Mouse (Mus musculus) forebrain, embryonic 11.5 days (tissue): ENCODE results near the gene Bora. TPM values are rescaled to one million over a fixed set of nuclear protein-coding genes. Genes with fewer than 3 reads are reported as not detected.
A peak's percentile ranks its signal among the peaks of the same experiment; 100 is the strongest.

ENCODE experiments used
- ATAC-seq: fragments of 200-750 bp; cut with Nextera tagmentation; replicated peaks from 2 replicates; pipeline ENCODE4 v1.8.0; 2017; ENCODE audit warnings: moderate TSS enrichment; ENCODE audit not compliant: low FRiP score
- DNase-seq: peaks from one replicate; pipeline ENCODE4 v3.0.0-alpha.2; 2017; ENCODE audit warnings: low spot score
- H3K27ac ChIP-seq: fragments of 300-500 bp; sonication (generic); 2 replicates; pipeline ENCODE4 v1.5.1; 2014; ENCODE audit warnings: low read depth, low read length
- H3K27me3 ChIP-seq: fragments of 300-500 bp; sonication (generic); 2 replicates; pipeline ENCODE4 v1.6.1; 2014; ENCODE audit warnings: mild to moderate bottlenecking, low read length, mixed read lengths; ENCODE audit not compliant: control insufficient read depth, insufficient read depth
- H3K36me3 ChIP-seq: fragments of 300-500 bp; sonication (generic); 2 replicates; pipeline ENCODE4 v1.6.1; 2014; ENCODE audit warnings: mild to moderate bottlenecking, low read length, moderate library complexity, mixed read lengths; ENCODE audit not compliant: control insufficient read depth, insufficient read depth
- H3K4me1 ChIP-seq: fragments of 300-500 bp; sonication (generic); replicated peaks from 2 replicates; pipeline ENCODE4 v1.6.1; 2014; ENCODE audit warnings: low read length, mixed read lengths; ENCODE audit not compliant: control insufficient read depth, insufficient read depth
- H3K4me2 ChIP-seq: fragments of 300-500 bp; sonication (generic); 2 replicates; pipeline ENCODE4 v1.6.1; 2014; ENCODE audit warnings: low read depth, mild to moderate bottlenecking, low read length, moderate library complexity, mixed read lengths; ENCODE audit not compliant: severe bottlenecking
- H3K4me3 ChIP-seq: fragments of 300-500 bp; sonication (generic); 2 replicates; pipeline ENCODE4 v1.5.1; 2014; ENCODE audit warnings: low read depth, low read length
- H3K9ac ChIP-seq: fragments of 300-500 bp; sonication (generic); 2 replicates; pipeline ENCODE4 v1.6.1; 2014; ENCODE audit warnings: low read length
- H3K9me3 ChIP-seq: fragments of 300-500 bp; sonication (generic); 2 replicates; pipeline ENCODE4 v1.6.1; 2016; ENCODE audit warnings: low read length, mixed read lengths; ENCODE audit not compliant: control insufficient read depth
- WGBS: fragments of 180-500 bp; shearing (Covaris S2); extraction: QIAGEN DNeasy Blood & Tissue Kit; methylation state at CpG from one replicate; pipeline ENCODE4 v1.1.7; 2014; 5-methylcytosine and 5-hydroxymethylcytosine counted together
- polyA plus RNA-seq: library from polyadenylated mRNA; unstranded; fragments of >200 nt; fragmentation: Nextera tagmentation; extraction: Ambion mirVana; gene quantifications from 2 replicates; pipeline ENCODE4 v1.2.1, GENCODE M21; 2014

Gene Bora
- polyA plus RNA-seq, 1 experiment from 2014 or later: 87.8 TPM

DNA sequence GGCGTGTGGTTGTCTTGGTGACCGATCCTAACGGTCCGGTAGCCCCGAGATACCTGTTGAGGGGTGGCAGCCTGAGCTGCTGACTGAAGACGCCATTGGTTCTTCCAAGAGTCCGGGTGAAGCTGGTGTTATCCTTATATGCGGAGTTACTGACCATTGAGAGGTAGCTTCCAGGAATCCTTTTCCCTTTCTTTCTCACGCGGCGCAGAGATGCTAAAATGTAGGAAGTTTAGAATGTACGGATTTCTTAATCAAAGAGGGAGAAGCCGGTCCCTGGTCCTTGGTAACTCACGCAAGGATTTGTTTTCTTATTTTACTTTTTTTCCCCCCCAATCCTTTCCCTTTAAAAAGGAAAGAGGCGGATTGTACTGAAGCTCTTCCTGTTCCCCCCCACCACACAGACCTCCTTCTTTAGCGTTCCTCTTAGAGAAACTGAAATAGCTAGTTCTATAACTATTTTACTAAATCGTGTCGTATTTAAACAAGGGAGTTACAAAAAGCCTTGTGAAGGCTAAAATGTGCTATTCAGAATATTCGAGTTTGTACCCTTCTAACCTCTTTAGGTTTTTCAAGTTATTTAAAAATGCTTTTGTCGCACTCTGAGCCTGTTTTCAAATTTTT lies 54.1 kb downstream of the Bora start:
- WGBS: 7% methylated on average over 20 of the region's 20 CpGs
- H3K9ac ChIP-seq: peak overlapping the region; percentile 62
- H3K9me3 ChIP-seq: no peaks in the 10 kb centered on the region
- no peak for DNase-seq
- H3K4me3 ChIP-seq: peak overlapping the region; percentile 78
- H3K4me2 ChIP-seq: peak overlapping the region; percentile 64
- H3K36me3 ChIP-seq: no peaks in the 10 kb centered on the region; the same call in 1 of the 2 replicates
- ATAC-seq: no peak
- H3K4me1 ChIP-seq: peaks cover 5% of the 10 kb centered on the region; the same call in 1 of the 2 replicates
- no peaks in the 10 kb centered on the region for H3K27me3 ChIP-seq
- no peak overlapping the region for H3K27ac ChIP-seq

DNA sequence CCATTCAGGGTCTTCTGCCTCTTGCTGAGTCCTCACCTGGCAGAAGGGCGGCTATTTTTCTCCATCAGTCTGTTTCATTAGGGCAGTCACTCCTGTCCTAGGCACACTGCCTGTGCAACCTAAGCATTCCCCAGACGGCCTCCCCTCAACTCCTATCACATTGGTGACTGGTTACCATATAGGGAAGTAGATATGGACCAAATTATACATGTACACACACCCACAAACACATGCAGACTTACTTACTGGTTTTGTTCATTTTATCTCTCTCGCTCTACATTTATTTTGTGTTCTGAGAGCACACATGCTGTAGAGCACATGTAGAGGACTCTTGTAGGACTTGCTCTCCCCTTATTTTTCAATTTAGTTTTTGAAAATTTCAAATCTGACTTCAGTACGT lies 57.0 kb downstream of the Bora start:
- Histone ChIP-seq H3K9ac (no peak overlapping the region), H3K36me3 (no peaks in the 10 kb centered on the region; the same call in 1 of the 2 replicates), H3K27ac (no peak overlapping the region), H3K4me2 (no peak overlapping the region), H3K9me3 (no peaks in the 10 kb centered on the region), H3K4me1 (peaks cover 5% of the 10 kb centered on the region; the same call in 1 of the 2 replicates), H3K4me3 (no peak overlapping the region), H3K27me3 (no peaks in the 10 kb centered on the region)
- DNase-seq (no peak), ATAC-seq (no peak)
- WGBS: 90% methylated on average over 4 of the region's 4 CpGs

DNA sequence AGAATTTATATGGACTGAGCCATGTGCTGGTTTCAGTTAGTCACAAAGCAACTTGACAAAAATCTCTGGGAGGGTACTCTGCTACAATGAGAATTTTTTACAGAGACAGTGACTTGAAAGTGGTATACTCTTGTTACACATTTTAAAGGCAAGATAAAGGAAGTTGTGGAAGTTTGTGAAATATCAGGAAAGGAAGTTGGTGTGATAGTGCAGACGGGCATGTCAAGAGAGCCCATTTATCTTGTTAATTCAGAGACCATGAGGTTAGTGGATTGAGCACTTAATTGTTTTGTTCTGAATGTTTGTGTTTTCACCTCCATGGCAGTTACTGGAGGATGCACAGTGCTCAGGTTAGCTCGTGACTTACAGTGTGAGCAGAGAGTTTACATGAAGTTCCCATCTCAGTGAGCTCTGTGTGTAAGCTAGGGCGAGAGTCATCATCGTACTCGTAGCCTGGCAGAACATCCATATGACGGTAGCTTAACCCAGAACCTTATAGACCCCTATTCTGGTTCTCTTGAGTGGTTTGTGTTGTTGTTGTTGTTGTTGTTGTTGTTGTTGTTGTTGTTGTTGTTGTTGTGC lies 58.6 kb downstream of the Bora start:
- Histone ChIP-seq H3K9ac (no peak overlapping the region), H3K4me1 (0 out of 2 replicates have a peak, but pooled peaks cover 2% of the 10 kb centered on the region), H3K4me2 (no peak overlapping the region), H3K9me3 (no peaks in the 10 kb centered on the region), H3K27ac (no peak overlapping the region), H3K36me3 (no peaks in the 10 kb centered on the region; the same call in none of the 2 replicates), H3K27me3 (no peaks in the 10 kb centered on the region), H3K4me3 (no peak overlapping the region)
- DNase-seq (no peak), ATAC-seq (no peak)
- WGBS: 92% methylated on average over 6 of the region's 6 CpGs

DNA sequence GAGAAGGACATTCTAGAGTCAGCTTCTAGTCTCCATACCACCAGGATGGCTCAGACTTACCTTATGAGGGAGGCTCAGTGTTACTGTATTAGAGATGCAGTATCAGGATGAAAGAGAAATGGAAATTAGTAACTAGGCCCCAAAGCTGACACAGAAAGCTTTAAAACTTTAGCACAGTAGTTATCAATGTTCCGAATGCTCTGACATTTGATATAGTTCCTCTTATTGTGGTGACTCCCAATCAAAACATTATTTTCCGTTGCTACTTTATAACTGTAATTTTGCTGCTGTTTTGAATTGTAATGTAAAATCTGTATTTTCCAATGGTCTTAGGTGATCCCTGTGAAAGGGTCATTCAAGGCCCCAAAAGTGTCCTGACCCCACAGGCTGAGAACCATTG lies 60.6 kb downstream of the Bora start:
- DNase-seq (no peak), ATAC-seq (no peak)
- WGBS: 85% methylated on average over 2 of the region's 2 CpGs
- no peak overlapping the region for H3K9ac ChIP-seq
- H3K36me3 ChIP-seq: no peaks in the 10 kb centered on the region; the same call in none of the 2 replicates
- no peaks in the 10 kb centered on the region for H3K27me3 ChIP-seq
- no peak overlapping the region for H3K4me2 ChIP-seq
- H3K27ac ChIP-seq: no peak overlapping the region
- H3K4me3 ChIP-seq: no peak overlapping the region
- no peaks in the 10 kb centered on the region for H3K4me1 ChIP-seq
- H3K9me3 ChIP-seq: no peaks in the 10 kb centered on the region

DNA sequence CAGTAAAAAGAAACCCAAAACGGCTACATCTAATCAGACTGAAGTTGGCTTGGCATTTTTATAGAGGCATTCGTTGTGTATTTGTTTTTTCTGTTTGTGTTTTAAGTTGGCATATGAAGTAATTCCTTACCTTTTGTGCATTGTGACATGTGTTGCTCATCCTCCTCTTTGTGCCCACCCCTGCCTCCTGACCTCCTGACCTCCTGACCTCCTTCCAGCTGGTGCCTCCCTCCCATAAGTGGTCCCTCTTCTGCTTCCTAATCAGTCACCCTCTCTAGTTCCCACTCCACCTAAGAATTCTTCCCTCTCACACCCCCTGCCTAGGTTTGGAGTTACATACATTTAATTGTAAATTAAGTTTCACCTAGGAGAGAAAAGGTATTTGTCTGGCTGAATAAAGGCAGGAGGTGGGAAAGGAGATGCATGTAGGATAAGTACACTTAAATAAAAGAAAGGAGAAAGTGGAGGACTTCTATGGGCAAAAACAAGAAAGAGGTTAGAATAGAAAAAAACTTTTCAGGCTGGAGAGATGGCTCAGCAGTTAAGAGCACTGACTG lies 61.7 kb downstream of the Bora start:
- DNase-seq (no peak), ATAC-seq (no peak)
- Histone ChIP-seq H3K9me3 (no peaks in the 10 kb centered on the region), H3K36me3 (no peaks in the 10 kb centered on the region; the same call in none of the 2 replicates), H3K4me1 (no peaks in the 10 kb centered on the region), H3K4me2 (no peak overlapping the region), H3K27ac (no peak overlapping the region), H3K9ac (no peak overlapping the region), H3K4me3 (no peak overlapping the region), H3K27me3 (no peaks in the 10 kb centered on the region)
- WGBS: 87% methylated on average over 2 of the region's 2 CpGs

DNA sequence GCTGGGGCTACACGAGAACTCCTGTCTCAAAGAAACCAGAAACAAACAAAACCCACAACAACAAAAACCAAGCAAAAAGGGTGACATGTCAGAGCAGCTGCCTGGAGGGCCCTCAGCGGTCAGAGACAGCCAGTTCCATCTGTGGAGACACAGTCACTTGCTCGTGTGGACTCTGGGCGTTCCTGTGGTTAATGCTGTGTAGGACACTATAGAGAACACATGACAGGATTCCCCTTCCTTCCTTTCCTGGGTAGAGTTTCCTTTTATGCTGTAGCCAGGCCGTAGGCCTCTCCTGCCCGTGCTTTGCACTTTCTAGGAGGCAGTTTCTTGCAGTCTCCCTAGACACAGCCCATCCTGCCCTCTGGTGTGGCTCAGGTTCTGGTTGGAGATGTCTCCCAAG lies 62.7 kb downstream of the Bora start:
- no peak overlapping the region for H3K27ac ChIP-seq
- 96% methylated on average over 6 of the region's 6 CpGs for WGBS
- H3K9me3 ChIP-seq: no peaks in the 10 kb centered on the region

DNA sequence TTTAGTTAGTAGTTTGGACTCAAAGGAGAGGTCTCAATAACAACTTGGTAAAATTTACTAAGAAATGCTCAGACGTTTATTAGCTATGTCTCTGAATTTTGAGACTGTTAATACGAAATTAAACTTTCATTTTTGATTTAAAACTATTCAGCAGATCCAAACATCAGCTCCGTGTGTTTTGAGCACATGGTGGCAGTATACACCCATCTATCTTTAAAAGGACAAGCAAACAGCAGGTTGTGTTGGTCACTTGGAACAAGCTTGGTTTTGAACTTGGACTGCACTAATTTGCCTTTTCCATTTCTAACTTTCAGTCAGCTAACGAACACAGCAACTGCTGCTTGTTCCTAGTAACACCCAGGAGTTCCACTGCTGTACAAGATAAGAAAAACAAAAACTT lies 71.6 kb downstream of the Bora start:
- DNase-seq (no peak), ATAC-seq (no peak)
- 86% methylated on average over 4 of the region's 4 CpGs for WGBS
- Histone ChIP-seq H3K27ac (no peak overlapping the region), H3K27me3 (no peaks in the 10 kb centered on the region), H3K9ac (no peak overlapping the region), H3K4me3 (no peak overlapping the region), H3K4me2 (no peak overlapping the region), H3K4me1 (no peaks in the 10 kb centered on the region), H3K36me3 (no peaks in the 10 kb centered on the region), H3K9me3 (no peaks in the 10 kb centered on the region)

More for the DNA sequence above, 62.7 kb downstream of the Bora start:
- Histone ChIP-seq H3K27me3 (no peaks in the 10 kb centered on the region), H3K36me3 (no peaks in the 10 kb centered on the region; the same call in none of the 2 replicates), H3K4me2 (no peak overlapping the region), H3K9ac (no peak overlapping the region), H3K4me1 (no peaks in the 10 kb centered on the region), H3K4me3 (no peak overlapping the region)
- no peak for ATAC-seq
- no peak for DNase-seq

DNA sequence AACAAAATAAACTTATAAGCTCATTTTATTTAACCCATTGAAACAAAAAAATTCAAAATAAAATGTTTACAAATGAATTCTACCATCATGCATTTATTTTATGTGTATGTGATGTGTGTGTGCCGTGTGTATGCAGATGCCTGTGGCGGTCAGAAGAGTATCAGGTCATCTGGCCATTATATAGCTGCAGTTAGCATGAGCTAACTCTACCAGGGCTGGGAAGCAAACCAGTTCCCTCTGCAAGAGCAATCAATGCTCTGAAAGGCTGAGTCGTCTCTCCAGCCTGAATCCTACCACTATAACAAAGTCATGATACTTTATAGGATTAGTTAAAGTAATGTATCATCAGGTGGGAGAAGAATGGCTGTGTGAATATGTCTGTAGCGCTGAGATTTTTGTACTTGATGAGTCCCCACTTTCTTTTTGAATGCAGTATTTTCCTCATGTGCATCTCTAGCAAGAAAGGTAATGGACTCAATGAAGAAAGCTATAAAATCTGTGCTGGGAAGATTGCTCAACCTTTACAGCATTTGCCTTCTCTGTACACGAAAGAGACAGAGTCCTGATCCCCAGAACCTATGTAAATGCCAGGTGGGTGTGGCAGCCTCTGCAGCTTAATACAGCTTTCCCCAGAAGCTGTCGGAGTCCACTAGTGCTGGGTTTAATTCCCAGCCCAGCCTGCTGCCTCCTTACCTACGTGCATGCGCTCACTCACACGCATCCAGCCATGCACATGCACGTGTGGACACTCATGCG lies 75.7 kb downstream of the Bora start:
- Histone ChIP-seq H3K27me3 (no peaks in the 10 kb centered on the region), H3K9me3 (no peaks in the 10 kb centered on the region), H3K9ac (no peak overlapping the region), H3K36me3 (no peaks in the 10 kb centered on the region), H3K4me1 (no peaks in the 10 kb centered on the region), H3K4me3 (no peak overlapping the region), H3K27ac (no peak overlapping the region), H3K4me2 (no peak overlapping the region)
- WGBS: 89% methylated on average over 11 of the region's 11 CpGs
- DNase-seq: no peak
- no peak for ATAC-seq
